Mouse (Mus musculus) forebrain, embryonic 11.5 days (tissue): ENCODE results near the gene Gm5089. TPM values are rescaled to one million over a fixed set of nuclear protein-coding genes. Genes with fewer than 3 reads are reported as not detected.

ENCODE experiments used
- ATAC-seq: fragments of 200-750 bp; cut with Nextera tagmentation; replicated peaks from 2 replicates; pipeline ENCODE4 v1.8.0; 2017; ENCODE audit warnings: moderate TSS enrichment; ENCODE audit not compliant: low FRiP score
- DNase-seq: peaks from one replicate; pipeline ENCODE4 v3.0.0-alpha.2; 2017; ENCODE audit warnings: low spot score
- H3K27ac ChIP-seq: fragments of 300-500 bp; sonication (generic); 2 replicates; pipeline ENCODE4 v1.5.1; 2014; ENCODE audit warnings: low read depth, low read length
- H3K27me3 ChIP-seq: fragments of 300-500 bp; sonication (generic); 2 replicates; pipeline ENCODE4 v1.6.1; 2014; ENCODE audit warnings: mild to moderate bottlenecking, low read length, mixed read lengths; ENCODE audit not compliant: control insufficient read depth, insufficient read depth
- H3K36me3 ChIP-seq: fragments of 300-500 bp; sonication (generic); 2 replicates; pipeline ENCODE4 v1.6.1; 2014; ENCODE audit warnings: mild to moderate bottlenecking, low read length, moderate library complexity, mixed read lengths; ENCODE audit not compliant: control insufficient read depth, insufficient read depth
- H3K4me1 ChIP-seq: fragments of 300-500 bp; sonication (generic); replicated peaks from 2 replicates; pipeline ENCODE4 v1.6.1; 2014; ENCODE audit warnings: low read length, mixed read lengths; ENCODE audit not compliant: control insufficient read depth, insufficient read depth
- H3K4me2 ChIP-seq: fragments of 300-500 bp; sonication (generic); 2 replicates; pipeline ENCODE4 v1.6.1; 2014; ENCODE audit warnings: low read depth, mild to moderate bottlenecking, low read length, moderate library complexity, mixed read lengths; ENCODE audit not compliant: severe bottlenecking
- H3K4me3 ChIP-seq: fragments of 300-500 bp; sonication (generic); 2 replicates; pipeline ENCODE4 v1.5.1; 2014; ENCODE audit warnings: low read depth, low read length
- H3K9ac ChIP-seq: fragments of 300-500 bp; sonication (generic); 2 replicates; pipeline ENCODE4 v1.6.1; 2014; ENCODE audit warnings: low read length
- H3K9me3 ChIP-seq: fragments of 300-500 bp; sonication (generic); 2 replicates; pipeline ENCODE4 v1.6.1; 2016; ENCODE audit warnings: low read length, mixed read lengths; ENCODE audit not compliant: control insufficient read depth
- WGBS: fragments of 180-500 bp; shearing (Covaris S2); extraction: QIAGEN DNeasy Blood & Tissue Kit; methylation state at CpG from one replicate; pipeline ENCODE4 v1.1.7; 2014; 5-methylcytosine and 5-hydroxymethylcytosine counted together
- polyA plus RNA-seq: library from polyadenylated mRNA; unstranded; fragments of >200 nt; fragmentation: Nextera tagmentation; extraction: Ambion mirVana; gene quantifications from 2 replicates; pipeline ENCODE4 v1.2.1, GENCODE M21; 2014

Gm5089 gene
- polyA plus RNA-seq, 1 experiment from 2014 or later = 2.4 TPM

DNA sequence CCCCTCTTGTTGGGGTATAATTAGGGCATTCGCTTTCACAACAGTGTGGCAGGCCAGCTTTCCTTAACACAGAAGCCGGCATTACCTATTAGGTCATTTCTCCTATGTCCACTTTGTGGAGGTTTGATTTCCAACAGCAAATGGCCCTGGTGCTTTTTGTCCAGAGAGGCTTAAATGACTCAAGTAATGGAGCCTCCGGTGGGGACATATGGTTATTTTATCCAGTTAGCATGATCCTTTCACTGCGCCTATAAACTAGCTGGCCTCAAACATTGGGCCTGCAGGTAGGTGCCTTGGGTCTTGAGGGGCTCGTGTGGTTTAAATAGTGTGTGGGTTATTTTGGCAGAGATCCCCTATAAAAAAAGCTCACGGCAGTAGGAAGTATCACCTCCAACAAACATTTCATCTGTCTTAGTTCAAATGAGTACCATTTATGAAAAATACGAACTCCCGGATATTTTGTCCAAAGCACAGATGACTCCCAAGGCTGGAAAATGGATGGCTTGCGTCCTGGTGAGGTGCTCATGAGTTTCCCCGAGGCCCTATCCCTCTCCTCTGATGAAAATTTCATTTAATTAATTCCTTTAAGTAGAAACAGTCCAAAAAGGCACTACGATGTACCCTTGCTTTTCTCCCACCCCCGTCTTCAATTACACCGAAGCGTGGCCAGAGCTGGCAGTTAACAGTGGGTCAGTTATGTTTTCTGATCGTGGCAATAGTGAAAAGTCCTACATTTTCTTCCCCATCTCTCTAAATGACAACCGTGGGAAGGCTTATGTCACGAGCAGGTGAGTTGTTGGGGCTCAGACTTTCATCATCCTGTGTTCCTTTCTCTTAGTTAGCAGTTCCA is 64.4 kb downstream of the Gm5089 start:
- H3K27ac ChIP-seq = no peak overlapping the region
- peaks cover 3% of the 10 kb centered on the region; the same call in 1 of the 2 replicates for H3K27me3 ChIP-seq
- H3K36me3 ChIP-seq = no peaks in the 10 kb centered on the region
- WGBS = 86% methylated on average over 17 of the region's 17 CpGs
- ATAC-seq = no peak
- H3K4me3 ChIP-seq = no peak overlapping the region
- no peak overlapping the region for H3K4me2 ChIP-seq
- peak; percentile 24 for DNase-seq
- H3K9me3 ChIP-seq = no peaks in the 10 kb centered on the region
- no peak overlapping the region for H3K9ac ChIP-seq
- peaks cover 11% of the 10 kb centered on the region for H3K4me1 ChIP-seq

GRCm38 (mm10) chr14:122385758-122386157 is 65.2 kb downstream of the Gm5089 start:
- Histone ChIP-seq H3K36me3 (no peaks in the 10 kb centered on the region), H3K27ac (no peak overlapping the region), H3K4me2 (no peak overlapping the region), H3K9me3 (no peaks in the 10 kb centered on the region), H3K9ac (no peak overlapping the region), H3K4me1 (peaks cover 11% of the 10 kb centered on the region), H3K27me3 (peaks cover 3% of the 10 kb centered on the region; the same call in 1 of the 2 replicates), H3K4me3 (no peak overlapping the region)
- no peak for ATAC-seq
- WGBS = 96% methylated on average over 5 of the region's 5 CpGs
- DNase-seq = peak; percentile 19

DNA sequence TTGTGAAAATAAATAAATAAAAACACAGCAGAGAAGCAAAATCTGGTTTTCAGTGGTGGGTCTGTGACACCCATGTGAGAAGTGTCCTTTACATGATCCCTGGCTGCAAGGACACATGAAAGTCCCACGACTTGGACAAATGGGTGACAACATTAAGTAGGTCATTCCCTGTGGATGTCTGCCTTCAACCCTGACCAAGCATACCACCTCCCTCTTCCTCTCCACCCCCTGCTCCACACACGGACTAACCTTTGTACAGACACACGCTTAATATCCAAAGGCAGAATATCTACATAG is 65.7 kb downstream of the Gm5089 start:
- H3K4me1 ChIP-seq = peaks cover 11% of the 10 kb centered on the region

More for the DNA sequence above, 65.7 kb downstream of the Gm5089 start:
- ATAC-seq = no peak
- 84% methylated on average over 3 of the region's 3 CpGs for WGBS
- no peak overlapping the region for H3K27ac ChIP-seq
- no peak overlapping the region for H3K4me3 ChIP-seq
- H3K27me3 ChIP-seq = 0 out of 2 replicates have a peak, but pooled peaks cover 3% of the 10 kb centered on the region
- no peaks in the 10 kb centered on the region for H3K36me3 ChIP-seq
- no peak overlapping the region for H3K9ac ChIP-seq
- peak; percentile 38 for DNase-seq
- no peaks in the 10 kb centered on the region for H3K9me3 ChIP-seq
- H3K4me2 ChIP-seq = no peak overlapping the region

Other genes with a start within 250 kb of the Gm5089 start
- 28.6 and 30.0 TPM in 2 replicates for gene Zic5, start 14.6 kb upstream of the Gm5089 start, polyA plus RNA-seq
- 10.3 and 11.4 TPM in 2 replicates for gene Zic2, start 24.3 kb upstream of the Gm5089 start, polyA plus RNA-seq
- gene Gm10837, start 39.5 kb upstream of the Gm5089 start, polyA plus RNA-seq = 0.29 and 0.48 TPM in 2 replicates
- 34.9 and 39.6 TPM in 2 replicates for gene Pcca, start 83.2 kb upstream of the Gm5089 start, polyA plus RNA-seq